Mouse (Mus musculus) limb, embryonic 14.5 days (tissue): ENCODE measurements around the gene Gm43720. TPM values are rescaled to one million over a fixed set of nuclear protein-coding genes. Genes with fewer than 3 reads are reported as not detected.
A peak's percentile ranks its signal among the peaks of the same experiment; 100 is the strongest.

Source experiments
- ATAC-seq: fragments of 200-750 bp; cut with Nextera tagmentation; 2 replicates; pipeline ENCODE4 v1.8.0; 2017; ENCODE audit warnings: low read depth, moderate number of reproducible peaks, moderate TSS enrichment; ENCODE audit not compliant: low FRiP score
- DNase-seq: peaks from one replicate; pipeline ENCODE4 v3.0.0-alpha.2; 2015; ENCODE audit warnings: low spot score
- H3K27ac ChIP-seq: fragments of 300-500 bp; sonication (generic); replicated peaks from 2 replicates; pipeline ENCODE4 v1.5.1; 2014; ENCODE audit warnings: low read depth, mild to moderate bottlenecking, low read length, moderate library complexity, mixed read lengths
- H3K27me3 ChIP-seq: fragments of 300-500 bp; sonication (generic); 2 replicates; pipeline ENCODE4 v1.6.1; 2014; ENCODE audit warnings: low read length, mixed read lengths; ENCODE audit not compliant: control insufficient read depth, insufficient read depth
- H3K36me3 ChIP-seq: fragments of 300-500 bp; sonication (generic); 2 replicates; pipeline ENCODE4 v1.6.1; 2014; ENCODE audit warnings: mild to moderate bottlenecking, low read length, moderate library complexity, mixed read lengths; ENCODE audit not compliant: control insufficient read depth, insufficient read depth
- H3K4me1 ChIP-seq: fragments of 300-500 bp; sonication (generic); 2 replicates; pipeline ENCODE4 v1.6.1; 2014; ENCODE audit warnings: antibody characterized with exemption, low read length, mixed read lengths; ENCODE audit not compliant: control insufficient read depth, insufficient read depth
- H3K4me2 ChIP-seq: fragments of 300-500 bp; sonication (generic); replicated peaks from 2 replicates; pipeline ENCODE4 v1.6.1; 2014; ENCODE audit warnings: low read depth, mild to moderate bottlenecking, low read length, moderate library complexity; ENCODE audit not compliant: severe bottlenecking
- H3K4me3 ChIP-seq: fragments of 300-500 bp; sonication (generic); replicated peaks from 2 replicates; pipeline ENCODE4 v1.5.1; 2014; ENCODE audit warnings: low read length
- H3K9ac ChIP-seq: fragments of 300-500 bp; sonication (generic); 2 replicates; pipeline ENCODE4 v1.6.1; 2014; ENCODE audit warnings: mild to moderate bottlenecking, low read depth, low read length, moderate library complexity; ENCODE audit not compliant: severe bottlenecking
- H3K9me3 ChIP-seq: fragments of 300-500 bp; sonication (generic); 2 replicates; pipeline ENCODE4 v1.6.1; 2016; ENCODE audit warnings: low read length; ENCODE audit not compliant: control insufficient read depth
- POLR2A ChIP-seq: fragments of 200-500 bp; IDR thresholded peaks from 2 replicates; pipeline ENCODE4 v1.8.0; 2012; ENCODE audit warnings: inconsistent platforms, mild to moderate bottlenecking, moderate library complexity, borderline replicate concordance; ENCODE audit not compliant: insufficient read depth, insufficient read length; ENCODE audit errors: extremely low read depth
- WGBS: fragments of 180-500 bp; shearing (Covaris S2); extraction: QIAGEN DNeasy Blood & Tissue Kit; methylation state at CpG from one replicate; pipeline ENCODE4 v1.1.7; 2014; 5-methylcytosine and 5-hydroxymethylcytosine counted together
- polyA plus RNA-seq, 2 experiments: library from polyadenylated mRNA; depleted of rRNA in 1 of 2; stranded (reverse) in 1 of 2; unstranded in 1 of 2; fragments of >200 nt; fragmentation: Nextera tagmentation in 1 of 2; extraction: Ambion mirVana in 1 of 2; gene quantifications; 2 replicates each; pipeline versions ENCODE4 v1.2.1 to v1.2.3; 2012 to 2014

Gene Gm43720
- polyA plus RNA-seq, 2 experiments = 0.15 to 0.18 TPM

DNA sequence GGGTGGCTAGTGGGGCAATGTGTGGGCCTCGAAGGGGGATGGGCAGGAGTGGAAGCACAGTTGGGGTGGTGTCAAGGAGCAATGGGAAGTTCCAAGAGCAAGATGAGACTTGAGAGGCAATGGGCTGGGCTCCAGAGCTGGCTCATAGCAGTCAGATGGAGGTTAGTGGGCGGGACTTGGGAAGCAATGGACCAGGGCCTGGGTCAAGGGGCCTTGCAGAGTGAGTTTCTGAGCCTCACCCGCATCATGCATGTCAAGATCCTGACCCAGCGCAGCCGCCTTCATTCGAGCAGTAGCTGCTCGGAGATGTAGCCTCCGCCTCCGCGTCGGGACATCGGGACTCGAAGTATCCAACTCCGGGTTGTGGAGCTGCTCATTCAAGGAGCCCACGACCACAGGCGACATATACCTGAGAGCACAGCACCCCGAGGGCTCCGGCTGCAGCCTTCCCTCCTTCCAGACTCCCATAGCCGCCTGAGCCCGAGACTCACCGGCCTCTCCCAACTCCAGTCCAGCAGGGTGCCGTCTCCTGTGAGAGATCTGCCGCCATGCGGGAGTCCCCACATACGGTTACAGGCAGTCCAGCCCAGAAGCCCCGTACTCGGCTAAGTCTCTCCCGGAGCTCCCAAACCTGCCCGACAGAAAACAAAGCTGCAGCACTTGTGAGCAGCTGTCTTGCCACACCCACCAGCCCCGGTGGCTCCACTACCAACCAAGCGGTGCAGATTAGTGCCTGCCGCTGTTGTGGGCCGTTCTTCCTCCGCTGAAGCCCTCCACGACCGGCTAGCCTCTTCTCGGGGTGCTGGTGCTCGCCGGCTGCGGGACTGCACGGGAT, 4.3 kb downstream of the Gm43720 start:
- Histone ChIP-seq H3K36me3 (peaks cover 34% of the 10 kb centered on the region), H3K4me3 (peak overlapping the region; percentile 14), H3K9me3 (peaks cover 2% of the 10 kb centered on the region; the same call in 1 of the 2 replicates), H3K4me2 (peak overlapping the region; percentile 37), H3K4me1 (peaks cover 35% of the 10 kb centered on the region), H3K9ac (peak overlapping the region; percentile 40), H3K27ac (no peak overlapping the region), H3K27me3 (no peaks in the 10 kb centered on the region)
- ATAC-seq = no peak
- no peak for TF ChIP-seq POLR2A
- WGBS = 25% methylated on average over 41 of the region's 41 CpGs
- DNase-seq = peak; percentile 25

DNA sequence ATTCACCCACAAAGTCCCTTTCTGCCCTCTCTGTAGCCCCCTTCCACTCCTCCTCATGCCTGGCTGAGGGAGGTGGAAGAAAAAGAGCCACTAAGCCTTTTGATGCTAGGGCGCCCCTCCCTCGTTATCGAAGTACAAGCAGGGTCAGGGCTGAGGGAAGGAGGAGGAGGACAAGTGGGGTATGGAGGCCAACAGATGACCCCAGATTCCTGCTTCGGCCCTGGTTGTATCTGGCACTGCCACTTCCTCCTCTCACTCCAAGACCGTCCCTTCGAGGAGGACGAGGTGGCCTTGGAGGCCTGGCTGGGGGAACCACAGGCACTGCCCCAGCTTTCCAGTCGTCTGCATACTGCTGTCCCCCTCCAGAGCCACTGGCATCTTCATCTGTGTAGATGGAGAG, 5.6 kb downstream of the Gm43720 start:
- DNase-seq = no peak
- Histone ChIP-seq H3K4me1 (peaks cover 32% of the 10 kb centered on the region), H3K4me2 (no peak overlapping the region), H3K27ac (no peak overlapping the region), H3K36me3 (peaks cover 34% of the 10 kb centered on the region), H3K4me3 (no peak overlapping the region), H3K9ac (no peak overlapping the region), H3K27me3 (no peaks in the 10 kb centered on the region), H3K9me3 (no peaks in the 10 kb centered on the region)
- TF ChIP-seq POLR2A = no peak
- ATAC-seq = no peak
- WGBS = 80% methylated on average over 8 of the region's 8 CpGs

DNA sequence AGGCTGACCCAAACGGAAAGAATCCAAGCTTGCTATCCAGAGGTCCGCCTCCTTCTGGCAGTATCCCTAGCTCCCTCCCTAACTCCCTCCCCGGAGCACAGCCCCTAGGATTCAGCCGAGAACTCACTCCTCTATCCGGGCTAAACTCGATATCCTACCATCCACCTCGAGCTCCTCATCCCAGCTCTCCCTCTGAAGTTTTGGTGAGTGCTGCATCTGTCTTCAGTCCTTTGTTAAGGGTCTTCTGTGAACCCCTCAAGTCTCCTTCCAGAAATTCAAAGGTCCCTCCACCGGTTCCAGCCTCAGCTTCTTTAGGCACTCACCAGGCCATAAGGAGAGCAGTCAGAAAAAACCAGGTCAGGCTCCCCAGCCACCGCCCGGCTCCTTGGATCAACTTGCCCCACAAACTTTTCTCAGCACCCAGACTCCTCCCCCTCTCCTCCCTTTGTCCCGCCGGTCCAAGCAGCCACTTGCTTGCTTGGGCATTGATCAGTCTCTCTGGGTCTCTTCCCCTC, 7.3 kb downstream of the Gm43720 start, which contains the start of gene Gal3st4:
Gal3st4 (minus strand) TSS at position 432 of the 515 bp plus-strand sequence.
- Histone ChIP-seq H3K9ac (peak within 1 kb of the TSS; percentile 48), H3K36me3 (peaks cover 25% of the 10 kb centered on the region), H3K4me1 (peaks cover 21% of the 10 kb centered on the region), H3K4me2 (peak within 1 kb of the TSS; percentile 41), H3K27ac (peak within 1 kb of the TSS; percentile 52; the same call in 1 of the 2 replicates), H3K4me3 (peak within 1 kb of the TSS; percentile 15), H3K27me3 (no peaks in the 10 kb centered on the region), H3K9me3 (no peaks in the 10 kb centered on the region)
- DNase-seq (peak; percentile 49), ATAC-seq (peak; percentile 74)
- 2% methylated on average over 12 of the region's 12 CpGs for WGBS
- TF ChIP-seq POLR2A = no peak

DNA sequence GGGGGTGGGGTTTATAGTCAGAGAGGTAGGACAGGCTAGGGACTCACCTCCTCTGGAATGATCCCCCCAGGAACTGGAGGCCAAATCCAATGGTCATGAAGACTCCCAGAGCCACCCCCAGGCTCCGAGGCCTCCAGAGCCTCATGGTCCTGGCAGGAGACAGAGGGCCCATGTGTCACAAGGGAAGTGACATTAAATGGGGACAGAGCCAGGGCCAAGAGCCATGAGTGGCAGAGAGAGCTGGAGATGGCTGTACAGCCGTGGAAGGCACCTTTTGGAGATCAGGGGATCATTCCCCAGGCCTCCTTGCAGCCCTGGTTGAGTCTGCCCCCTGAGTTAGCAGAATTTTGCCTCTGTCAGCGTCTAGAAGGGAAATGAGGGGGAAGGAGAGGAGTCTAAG, 8.5 kb downstream of the Gm43720 start:
- no peak for TF ChIP-seq POLR2A
- H3K36me3 ChIP-seq = peaks cover 13% of the 10 kb centered on the region; the same call in 1 of the 2 replicates
- H3K9me3 ChIP-seq = no peaks in the 10 kb centered on the region
- DNase-seq = no peak
- WGBS = 68% methylated on average over 3 of the region's 3 CpGs
- no peak overlapping the region for H3K4me2 ChIP-seq
- H3K27me3 ChIP-seq = no peaks in the 10 kb centered on the region
- no peak for ATAC-seq
- no peak overlapping the region for H3K4me3 ChIP-seq
- no peak overlapping the region for H3K9ac ChIP-seq
- no peak overlapping the region for H3K27ac ChIP-seq
- H3K4me1 ChIP-seq = peaks cover 21% of the 10 kb centered on the region

DNA sequence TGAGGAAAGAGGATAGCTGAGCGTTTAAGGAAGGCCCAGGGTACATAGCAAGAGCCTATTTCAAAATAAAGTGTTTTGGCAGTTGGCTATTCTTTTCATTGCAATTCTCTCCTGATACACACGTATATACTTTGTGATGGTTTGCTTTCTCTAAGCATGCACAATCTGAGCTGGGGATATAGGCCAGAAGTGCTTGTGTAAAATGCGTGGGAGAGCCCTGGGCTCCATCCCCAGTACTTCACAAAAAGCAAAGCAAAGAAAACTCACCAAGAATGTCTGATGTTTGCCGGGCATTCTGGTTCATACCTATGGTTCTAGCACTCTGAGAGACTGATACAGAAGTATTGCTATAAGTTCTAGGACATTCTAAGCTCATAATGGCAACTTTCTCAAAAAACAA, 10.8 kb downstream of the Gm43720 start:
- ATAC-seq = no peak
- no peak for DNase-seq
- TF ChIP-seq POLR2A = no peak
- Histone ChIP-seq H3K27ac (no peak overlapping the region), H3K4me1 (peaks cover 18% of the 10 kb centered on the region), H3K4me3 (no peak overlapping the region), H3K4me2 (no peak overlapping the region), H3K27me3 (no peaks in the 10 kb centered on the region), H3K9ac (no peak overlapping the region), H3K36me3 (peaks cover 3% of the 10 kb centered on the region; the same call in 1 of the 2 replicates), H3K9me3 (no peaks in the 10 kb centered on the region)
- WGBS = 80% methylated on average over 4 of the region's 4 CpGs
